Mouse (Mus musculus) embryo, embryonic 9.5 days (tissue): ENCODE data around the gene Mettl15.
"Not testable (repeated sequence)": the region's sequence is repeated elsewhere in the genome, so short reads cannot be mapped to it uniquely, and the experiment has no call there.

Experiments used
- DNase-seq: peaks from one replicate; pipeline ENCODE4 v3.0.0-alpha.2; 2017; ENCODE audit errors: extremely low spot score

Mettl15 gene

GRCm38 (mm10) chr2:109280600-109281340, at the start of gene Mettl15, which contains the start of gene Kif18a:
TSS of gene Mettl15 (minus strand) at chr2:109280748.
TSS of gene Kif18a (plus strand) at chr2:109280738.
- DNase-seq = peak; percentile 89

- no peak for DNase-seq
Measured at GRCm38 (mm10) chr2:109311369-109311768, 30.8 kb upstream of the Mettl15 start.

GRCm38 (mm10) chr2:109303638-109304037, 23.1 kb upstream of the Mettl15 start:
- no peak for DNase-seq

GRCm38 (mm10) chr2:109302234-109302633, 21.7 kb upstream of the Mettl15 start:
- no peak for DNase-seq

- DNase-seq = no peak
Measured at GRCm38 (mm10) chr2:109298160-109298559, 17.6 kb upstream of the Mettl15 start.

- DNase-seq = no peak
Measured at GRCm38 (mm10) chr2:109296264-109296663, 15.7 kb upstream of the Mettl15 start.

- no peak for DNase-seq
Measured at GRCm38 (mm10) chr2:109289327-109289726, 8.8 kb upstream of the Mettl15 start.

GRCm38 (mm10) chr2:109284121-109284520, 3.6 kb upstream of the Mettl15 start:
- DNase-seq = no peak

GRCm38 (mm10) chr2:109281341-109281690, 768 bp upstream of the Mettl15 start:
- DNase-seq = no peak

GRCm38 (mm10) chr2:109280272-109280599, 312 bp downstream of the Mettl15 start:
- no peak for DNase-seq

GRCm38 (mm10) chr2:109278036-109278435, 2.5 kb downstream of the Mettl15 start:
- peak; percentile 68 for DNase-seq

- DNase-seq = no peak
Measured at GRCm38 (mm10) chr2:109277593-109277992, 3.0 kb downstream of the Mettl15 start.

- no peak for DNase-seq
Measured at GRCm38 (mm10) chr2:109273098-109273497, 7.5 kb downstream of the Mettl15 start.

GRCm38 (mm10) chr2:109262779-109263178, 17.8 kb downstream of the Mettl15 start:
- DNase-seq = no peak

- no peak for DNase-seq
Measured at GRCm38 (mm10) chr2:109241947-109242346, 38.6 kb downstream of the Mettl15 start.

GRCm38 (mm10) chr2:109235741-109236140, 44.8 kb downstream of the Mettl15 start:
- DNase-seq = no peak

GRCm38 (mm10) chr2:109233876-109234275, 46.7 kb downstream of the Mettl15 start:
- no peak for DNase-seq

GRCm38 (mm10) chr2:109230443-109230842, 50.1 kb downstream of the Mettl15 start:
- DNase-seq = no peak

GRCm38 (mm10) chr2:109227196-109227595, 53.4 kb downstream of the Mettl15 start:
- DNase-seq = no peak

- no peak for DNase-seq
Measured at GRCm38 (mm10) chr2:109221470-109221869, 59.1 kb downstream of the Mettl15 start.

GRCm38 (mm10) chr2:109216678-109217077, 63.9 kb downstream of the Mettl15 start:
- DNase-seq = not testable (repeated sequence)

- DNase-seq = not testable (repeated sequence)
Measured at GRCm38 (mm10) chr2:109210641-109211040, 69.9 kb downstream of the Mettl15 start.

- no peak for DNase-seq
Measured at GRCm38 (mm10) chr2:109208032-109208431, 72.5 kb downstream of the Mettl15 start.

GRCm38 (mm10) chr2:109182993-109183392, 97.6 kb downstream of the Mettl15 start:
- DNase-seq = no peak
